Mouse (Mus musculus) kidney, embryonic 14.5 days (tissue): ENCODE results near the gene Drap1. TPM values are rescaled to one million over a fixed set of nuclear protein-coding genes. Genes with fewer than 3 reads are reported as not detected.

Source experiments
- polyA plus RNA-seq: library from polyadenylated mRNA; unstranded; fragments of >200 nt; fragmentation: Nextera tagmentation; extraction: Ambion mirVana; gene quantifications from 2 replicates; pipeline ENCODE4 v1.2.1, GENCODE M21; 2014

Drap1 gene
- polyA plus RNA-seq, 1 experiment from 2014 or later = 191 TPM

Other genes with a start within 250 kb of the Drap1 start
- 17.6 and 30.4 TPM in 2 replicates for gene Pacs1, start 151.9 kb downstream of the Drap1 start, polyA plus RNA-seq
- gene Sf3b2, start 129.5 kb downstream of the Drap1 start, polyA plus RNA-seq = 293 and 384 TPM in 2 replicates
- gene Gal3st3, start 126.6 kb downstream of the Drap1 start, polyA plus RNA-seq = 2.9 and 4.4 TPM in 2 replicates
- gene Catsper1, start 89.2 kb downstream of the Drap1 start, polyA plus RNA-seq = not detected in 2 replicates
- 1.3 TPM in 1 of 2 replicates, not detected in the other for gene Cst6, start 75.4 kb downstream of the Drap1 start, polyA plus RNA-seq
- 49.9 and 57.1 TPM in 2 replicates for gene Eif1ad, start 58.2 kb downstream of the Drap1 start, polyA plus RNA-seq
- 527 and 609 TPM in 2 replicates for gene Banf1, start 57.8 kb downstream of the Drap1 start, polyA plus RNA-seq
- 74.2 and 80.6 TPM in 2 replicates for gene Sart1, start 36.3 kb downstream of the Drap1 start, polyA plus RNA-seq
- gene Tsga10ip, start 22.5 kb downstream of the Drap1 start, polyA plus RNA-seq = 0.16 and 0.35 TPM in 2 replicates
- gene AI837181, start 165 bp upstream of the Drap1 start, polyA plus RNA-seq = 39.0 and 40.8 TPM in 2 replicates
- not detected in 2 replicates for gene Fosl1, start 22.6 kb upstream of the Drap1 start, polyA plus RNA-seq
- 8.5 and 11.3 TPM in 2 replicates for gene Ccdc85b, start 32.9 kb upstream of the Drap1 start, polyA plus RNA-seq
- gene Fibp, start 35.6 kb upstream of the Drap1 start, polyA plus RNA-seq = 122 and 125 TPM in 2 replicates
- gene Ctsw, start 43.5 kb upstream of the Drap1 start, polyA plus RNA-seq = 0.54 TPM in 2 replicates
- gene Efemp2, start 49.0 kb upstream of the Drap1 start, polyA plus RNA-seq = 109 and 139 TPM in 2 replicates
- gene Mus81, start 63.4 kb upstream of the Drap1 start, polyA plus RNA-seq = 36.2 and 42.2 TPM in 2 replicates
- 3,114 and 3,144 TPM in 2 replicates for gene Cfl1, start 65.5 kb upstream of the Drap1 start, polyA plus RNA-seq
- 0.19 TPM in 1 of 2 replicates, not detected in the other for gene 1700020D05Rik, start 78.8 kb upstream of the Drap1 start, polyA plus RNA-seq
- 5.7 and 6.5 TPM in 2 replicates for gene Snx32, start 85.6 kb upstream of the Drap1 start, polyA plus RNA-seq
- 11.1 and 11.8 TPM in 2 replicates for gene Ovol1, start 135.7 kb upstream of the Drap1 start, polyA plus RNA-seq
- gene Ap5b1, start 143.0 kb upstream of the Drap1 start, polyA plus RNA-seq = 7.6 and 9.2 TPM in 2 replicates
- gene Rnaseh2c, start 176.9 kb upstream of the Drap1 start, polyA plus RNA-seq = 159 and 182 TPM in 2 replicates
- 31.5 and 36.0 TPM in 2 replicates for gene Kat5, start 185.3 kb upstream of the Drap1 start, polyA plus RNA-seq
- 42.4 and 49.8 TPM in 2 replicates for gene Rela, start 212.5 kb upstream of the Drap1 start, polyA plus RNA-seq
- gene Sipa1, start 238.7 kb upstream of the Drap1 start, polyA plus RNA-seq = 17.4 and 26.8 TPM in 2 replicates